8 mouse cellular contexts compared by ENCODE assay signal in the genomic region with DNA sequence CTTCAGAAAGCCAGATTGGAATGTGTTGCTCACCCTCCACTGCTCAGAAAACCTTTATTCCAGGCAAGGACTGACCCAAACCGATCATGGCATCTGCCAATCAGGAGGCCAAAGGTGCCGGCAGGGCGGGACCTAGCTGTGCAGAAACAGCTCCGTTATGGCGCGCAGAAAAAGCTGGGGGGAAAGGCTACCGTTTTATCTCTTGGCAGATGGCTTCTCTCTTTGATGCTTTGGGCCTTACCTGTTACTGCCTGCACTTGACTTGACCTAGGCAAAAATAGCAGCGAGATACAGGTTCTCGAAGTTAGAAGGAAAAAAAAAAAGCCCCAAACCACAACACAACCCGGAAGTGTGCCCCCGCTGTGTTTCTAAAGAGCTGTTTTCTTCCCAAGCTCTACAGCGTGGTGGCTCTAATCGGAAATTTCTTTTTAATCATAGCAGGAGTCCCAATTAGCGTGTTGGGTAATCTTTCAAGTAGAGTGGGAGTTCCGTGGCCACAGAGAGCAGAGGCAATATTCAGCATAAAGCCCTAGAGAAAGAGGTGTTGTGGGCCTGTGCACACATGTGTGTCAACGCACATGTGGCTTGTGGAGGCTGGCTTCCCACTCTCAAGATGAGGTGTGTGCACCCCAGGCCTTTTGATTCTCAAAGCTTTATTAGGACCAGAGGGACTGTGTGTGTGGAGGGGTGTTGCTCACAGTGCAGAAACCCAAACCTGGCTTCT.
A peak's percentile ranks its signal among the peaks of the same experiment; 100 is the strongest.
DNase-seq lines count a peak whose midpoint lies in the region; ATAC-seq and TF ChIP-seq lines count a peak whose summit lies in the region.

No protein-coding gene starts in this region.

- H3K4me2 ChIP-seq in embryonic facial prominence, embryonic 12.5 days (replicated peaks) = peak overlapping the region; percentile 40
- H3K4me2 ChIP-seq in lung, postnatal 0 days (replicated peaks; ENCODE audit: low read depth, low read length) = peak overlapping the region; percentile 52

- no peaks in the 10 kb centered on the region; the same call in 1 of the 2 replicates for H3K27me3 ChIP-seq in testis, adult 2 months (ENCODE audit: control insufficient read depth, insufficient read depth, low read length)
- peaks cover 44% of the 10 kb centered on the region for H3K27me3 ChIP-seq in embryonic facial prominence, embryonic 12.5 days
- peaks cover 3% of the 10 kb centered on the region for H3K27me3 ChIP-seq in lung, postnatal 0 days (replicated peaks; ENCODE audit: insufficient read depth, low read length)

- no peak for TF ChIP-seq EP300 in lung, postnatal 0 days (IDR thresholded peaks at IDR 0.05)

- TF ChIP-seq CTCF in testis, adult 2 months (IDR thresholded peaks at IDR 0.05; ENCODE audit: control insufficient read depth, insufficient read depth, insufficient replicate concordance, low read depth, low read length) = no peak
- TF ChIP-seq CTCF in lung, postnatal 0 days (IDR thresholded peaks at IDR 0.05) = no peak

- H3K4me1 ChIP-seq in testis, adult 2 months (ENCODE audit: control insufficient read depth, insufficient read depth, low read length) = peaks cover 13% of the 10 kb centered on the region
- H3K4me1 ChIP-seq in embryonic facial prominence, embryonic 12.5 days = peaks cover 52% of the 10 kb centered on the region
- peaks cover 4% of the 10 kb centered on the region; the same call in 1 of the 2 replicates for H3K4me1 ChIP-seq in lung, postnatal 0 days (ENCODE audit: insufficient read depth, low read depth, low read length)

- TF ChIP-seq POLR2A in testis, adult 2 months (IDR thresholded peaks at IDR 0.05; ENCODE audit: control insufficient read depth, low read depth, low read length) = no peak

- no peak for ATAC-seq in embryonic facial prominence, embryonic 12.5 days (ENCODE audit: insufficient number of reproducible peaks, insufficient read depth, low FRiP score, low TSS enrichment)
- peak; percentile 60 for ATAC-seq in inflammation-experienced regulatory T-cells, adult 6 months
- ATAC-seq in lung, postnatal 0 days = no peak

- DNase-seq in testis, postnatal 14 days (ENCODE audit: low spot score) = no peak
- no peak for DNase-seq in lung, postnatal 0 days (ENCODE audit: low spot score)
- DNase-seq in spleen, adult 12 weeks (ENCODE audit: low spot score) = peak; percentile 16
- no peak for DNase-seq in gastrocnemius, postnatal 14 days
- DNase-seq in right cerebral cortex, postnatal 25 days = no peak

- no peak overlapping the region for H3K9ac ChIP-seq in embryonic facial prominence, embryonic 12.5 days
- no peak overlapping the region for H3K9ac ChIP-seq in lung, postnatal 0 days (replicated peaks; ENCODE audit: low read depth)

- H3K27ac ChIP-seq in testis, adult 2 months (ENCODE audit: control insufficient read depth, insufficient read depth, low read depth, low read length) = no peak overlapping the region
- no peak overlapping the region for H3K27ac ChIP-seq in embryonic facial prominence, embryonic 12.5 days
- no peak overlapping the region for H3K27ac ChIP-seq in lung, postnatal 0 days (ENCODE audit: low read length)

- intact Hi-C loops in gastrocnemius, postnatal 14 days (cut with DNase I; ENCODE audit: low total_unique reads) = no loop called here

- no peaks in the 10 kb centered on the region for H3K9me3 ChIP-seq in embryonic facial prominence, embryonic 12.5 days
- no peaks in the 10 kb centered on the region for H3K9me3 ChIP-seq in lung, postnatal 0 days (ENCODE audit: low read length)

- H3K36me3 ChIP-seq in testis, adult 2 months (ENCODE audit: control insufficient read depth, insufficient read depth, low read length) = no peaks in the 10 kb centered on the region
- no peaks in the 10 kb centered on the region for H3K36me3 ChIP-seq in embryonic facial prominence, embryonic 12.5 days
- H3K36me3 ChIP-seq in lung, postnatal 0 days (ENCODE audit: insufficient read depth, low read length) = no peaks in the 10 kb centered on the region

- peak overlapping the region; percentile 12 for H3K4me3 ChIP-seq in testis, adult 2 months (ENCODE audit: control insufficient read depth, low read depth, low read length)
- no peak overlapping the region for H3K4me3 ChIP-seq in embryonic facial prominence, embryonic 12.5 days
- peak overlapping the region; percentile 11; the same call in 1 of the 2 replicates for H3K4me3 ChIP-seq in lung, postnatal 0 days (ENCODE audit: low read depth, low read length)

- WGBS in embryonic facial prominence, embryonic 12.5 days = 7% methylated on average over 16 of the region's 16 CpGs
- 12% methylated on average over 16 of the region's 16 CpGs for WGBS in lung, postnatal 0 days
